Mouse (Mus musculus) small intestine, adult 2 months (tissue): ENCODE data around the gene Tmed10. TPM values are rescaled to one million over a fixed set of nuclear protein-coding genes. Genes with fewer than 3 reads are reported as not detected.

ENCODE experiments used
- H3K27ac ChIP-seq: fragments of 200-500 bp; 2 replicates; pipeline ENCODE4 v1.5.1; 2012; ENCODE audit warnings: low read depth, low read length, control low read depth, inconsistent platforms; ENCODE audit not compliant: insufficient read depth
- H3K27me3 ChIP-seq: fragments of 200-500 bp; 2 replicates; pipeline ENCODE4 v1.6.1; 2012; ENCODE audit warnings: mild to moderate bottlenecking, moderate library complexity, low read length, inconsistent platforms; ENCODE audit not compliant: control insufficient read depth, insufficient read depth
- H3K36me3 ChIP-seq: fragments of 200-500 bp; 2 replicates; pipeline ENCODE4 v1.6.1; 2012; ENCODE audit warnings: mild to moderate bottlenecking, low read length, control low read depth, inconsistent platforms; ENCODE audit not compliant: control insufficient read depth, insufficient read depth
- H3K4me1 ChIP-seq: fragments of 200-500 bp; 2 replicates; pipeline ENCODE4 v1.6.1; 2012; ENCODE audit warnings: low read length, inconsistent platforms, mixed read lengths; ENCODE audit not compliant: control insufficient read depth, insufficient read depth, insufficient read length
- H3K4me3 ChIP-seq: fragments of 200-500 bp; 2 replicates; pipeline ENCODE4 v1.5.1; 2012; ENCODE audit warnings: low read depth, mild to moderate bottlenecking, control low read depth, inconsistent platforms, low read length, moderate library complexity
- CTCF ChIP-seq: fragments of 200-500 bp; IDR thresholded peaks from 2 replicates; pipeline ENCODE4 v1.5.1; 2012; ENCODE audit warnings: low read depth, mild to moderate bottlenecking, control low read depth, inconsistent platforms, low read length, moderate library complexity, mixed read lengths; ENCODE audit not compliant: insufficient replicate concordance, insufficient read length; ENCODE audit errors: extremely low read depth
- POLR2A ChIP-seq: fragments of 200-500 bp; IDR thresholded peaks from 2 replicates; pipeline ENCODE4 v1.6.1; 2012; ENCODE audit warnings: low read depth, mild to moderate bottlenecking, control low read depth, inconsistent platforms, low read length, moderate library complexity
- WGBS: fragments of 180-500 bp; shearing (Covaris S2); methylation state at CpG from one replicate; pipeline ENCODE4 v1.1.7; 2018; 5-methylcytosine and 5-hydroxymethylcytosine counted together
- polyA plus RNA-seq: library from polyadenylated mRNA; depleted of rRNA; stranded (reverse); fragments of >200 nt; gene quantifications from 2 replicates; pipeline ENCODE4 v1.2.3, GENCODE M21; 2012

Gene Tmed10
- polyA plus RNA-seq, 1 experiment, result 226 TPM

- Histone ChIP-seq H3K4me1 (peaks cover 14% of the 10 kb centered on the region), H3K27me3 (no peaks in the 10 kb centered on the region), H3K27ac (peak overlapping the region; percentile 74; the same call in 1 of the 2 replicates), H3K36me3 (no peaks in the 10 kb centered on the region), H3K4me3 (no peak overlapping the region)
- TF ChIP-seq POLR2A, result no peak
- no peak for TF ChIP-seq CTCF
Measured at GRCm38 (mm10) chr12:85361580-85361979, 13.1 kb downstream of the Tmed10 start.

- no peaks in the 10 kb centered on the region for H3K27me3 ChIP-seq
- H3K27ac ChIP-seq, result peak overlapping the region; percentile 67
- H3K36me3 ChIP-seq, result no peaks in the 10 kb centered on the region
- TF ChIP-seq CTCF (no peak), POLR2A (no peak)
- WGBS, result 26% methylated on average over 3 of the region's 3 CpGs
- peaks cover 12% of the 10 kb centered on the region for H3K4me1 ChIP-seq
- H3K4me3 ChIP-seq, result no peak overlapping the region
Measured at GRCm38 (mm10) chr12:85361165-85361564, 13.5 kb downstream of the Tmed10 start.

- TF ChIP-seq CTCF, result no peak
- TF ChIP-seq POLR2A, result no peak
- Histone ChIP-seq H3K27ac (no peak overlapping the region), H3K4me3 (no peak overlapping the region), H3K27me3 (no peaks in the 10 kb centered on the region), H3K4me1 (no peaks in the 10 kb centered on the region), H3K36me3 (peaks cover 32% of the 10 kb centered on the region)
- 92% methylated on average over 3 of the region's 3 CpGs for WGBS
Measured at GRCm38 (mm10) chr12:85354061-85354460, 20.6 kb downstream of the Tmed10 start.

- 74% methylated on average over 10 of the region's 10 CpGs for WGBS
- TF ChIP-seq POLR2A, result no peak
- no peak for TF ChIP-seq CTCF
- Histone ChIP-seq H3K27ac (peak overlapping the region; percentile 6; the same call in 1 of the 2 replicates), H3K4me1 (no peaks in the 10 kb centered on the region), H3K4me3 (no peak overlapping the region), H3K36me3 (peaks cover 42% of the 10 kb centered on the region), H3K27me3 (no peaks in the 10 kb centered on the region)
Measured at GRCm38 (mm10) chr12:85350407-85351232, 24.0 kb downstream of the Tmed10 start.

GRCm38 (mm10) chr12:85348338-85348737 is 26.3 kb downstream of the Tmed10 start:
- Histone ChIP-seq H3K27me3 (no peaks in the 10 kb centered on the region), H3K4me1 (no peaks in the 10 kb centered on the region), H3K36me3 (peaks cover 39% of the 10 kb centered on the region), H3K27ac (peak overlapping the region; percentile 32), H3K4me3 (no peak overlapping the region)
- no peak for TF ChIP-seq CTCF
- TF ChIP-seq POLR2A, result no peak
- 75% methylated on average over 6 of the region's 6 CpGs for WGBS

- Histone ChIP-seq H3K27me3 (no peaks in the 10 kb centered on the region), H3K4me3 (no peak overlapping the region), H3K27ac (no peak overlapping the region; the same call in 1 of the 2 replicates), H3K36me3 (peaks cover 34% of the 10 kb centered on the region), H3K4me1 (peaks cover under 1% of the 10 kb centered on the region; the same call in 1 of the 2 replicates)
- whole genome bisulfite sequencing, result 79% methylated on average over 3 of the region's 3 CpGs
- TF ChIP-seq CTCF (no peak), POLR2A (no peak)
Measured at GRCm38 (mm10) chr12:85347196-85347595, 27.5 kb downstream of the Tmed10 start.

GRCm38 (mm10) chr12:85346374-85346773 is 28.3 kb downstream of the Tmed10 start:
- Histone ChIP-seq H3K4me3 (no peak overlapping the region), H3K36me3 (peaks cover 36% of the 10 kb centered on the region), H3K27ac (no peak overlapping the region), H3K4me1 (peaks cover 4% of the 10 kb centered on the region; the same call in 1 of the 2 replicates), H3K27me3 (no peaks in the 10 kb centered on the region)
- WGBS, result 39% methylated on average over 3 of the region's 3 CpGs
- TF ChIP-seq POLR2A (no peak), CTCF (no peak)
